Mouse (Mus musculus) left cerebral cortex, adult 2 months (tissue): ENCODE data around the gene Arhgef18. TPM values are rescaled to one million over a fixed set of nuclear protein-coding genes. Genes with fewer than 3 reads are reported as not detected.

Experiments
- DNase-seq, 2 experiments: peaks; one replicate each; pipeline ENCODE4 v3.0.0; 2021 to 2022; ENCODE audit warnings: low spot score in 2 of 2, mixed read lengths in 1 of 2; ENCODE audit errors: extremely low spot score in 1 of 2
- H3K27ac ChIP-seq: fragments of 200-600 bp; 2 replicates; pipeline ENCODE4 v1.8.1; 2022
- H3K4me3 ChIP-seq: fragments of 200-600 bp; 2 replicates; pipeline ENCODE4 v1.8.1; 2022
- CTCF ChIP-seq: fragments of 200-600 bp; IDR thresholded peaks from 2 replicates; pipeline ENCODE4 v1.8.1; 2022; ENCODE audit warnings: antibody characterized with exemption, mild to moderate bottlenecking, moderate library complexity
- intact Hi-C: fragments of 180-260 bp; cut with DNase I; formaldehyde crosslinking; loops from one replicate; pipeline ENCODE4 v1.15.1; 2025
- total RNA-seq, 2 experiments: library from RNA; stranded (reverse); gene quantifications; 2 replicates each; pipeline ENCODE4 v1.2.3; 2021

Arhgef18 gene
- total RNA-seq, 2 experiments from 2014 or later = 47.8 to 49.3 TPM

DNA sequence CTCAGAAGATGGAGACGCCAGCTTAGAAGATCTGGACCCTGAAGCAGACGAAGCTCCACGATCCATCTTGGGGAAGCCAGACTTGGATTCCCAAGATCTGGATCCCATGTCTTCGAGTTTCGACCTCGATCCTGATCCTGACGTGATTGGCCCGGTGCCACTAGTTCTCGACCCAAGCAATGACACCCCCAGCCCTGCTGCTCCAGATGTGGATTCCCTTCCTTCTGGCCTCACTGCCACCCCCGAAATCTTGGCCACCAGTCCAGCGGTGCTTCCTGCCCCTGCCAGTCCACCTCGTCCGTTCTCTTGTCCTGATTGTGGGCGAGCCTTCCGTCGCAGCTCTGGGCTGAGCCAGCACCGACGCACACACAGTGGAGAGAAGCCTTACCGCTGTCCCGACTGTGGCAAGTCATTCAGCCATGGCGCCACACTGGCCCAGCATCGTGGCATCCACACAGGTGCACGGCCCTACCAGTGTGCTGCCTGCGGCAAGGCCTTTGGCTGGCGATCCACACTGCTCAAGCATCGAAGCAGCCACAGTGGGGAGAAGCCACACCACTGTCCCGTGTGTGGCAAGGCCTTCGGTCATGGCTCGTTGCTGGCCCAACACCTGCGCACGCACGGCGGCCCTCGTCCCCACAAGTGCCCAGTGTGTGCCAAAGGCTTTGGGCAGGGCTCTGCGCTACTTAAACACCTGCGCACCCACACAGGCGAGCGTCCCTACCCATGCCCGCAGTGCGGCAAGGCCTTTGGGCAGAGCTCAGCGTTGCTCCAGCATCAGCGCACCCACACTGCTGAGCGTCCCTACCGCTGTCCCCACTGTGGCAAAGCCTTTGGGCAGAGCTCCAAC lies 103.0 kb downstream of the Arhgef18 start:
- no peak for DNase-seq
- intact Hi-C loops = no loop called here
- no peak for TF ChIP-seq CTCF
- H3K27ac ChIP-seq = no peak overlapping the region
- no peak overlapping the region for H3K4me3 ChIP-seq

DNA sequence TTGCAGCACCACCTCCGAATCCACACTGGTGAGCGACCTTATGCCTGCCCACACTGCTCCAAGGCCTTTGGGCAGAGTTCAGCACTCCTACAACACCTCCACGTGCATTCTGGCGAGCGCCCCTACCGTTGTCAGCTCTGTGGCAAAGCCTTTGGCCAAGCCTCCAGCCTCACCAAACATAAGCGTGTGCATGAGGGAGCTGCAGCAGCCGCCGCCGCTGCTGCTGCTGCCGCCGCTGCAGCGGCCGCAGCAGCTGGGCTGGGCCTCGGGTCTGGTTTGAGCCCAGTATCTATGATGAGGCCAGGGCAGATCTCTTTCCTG lies 103.6 kb downstream of the Arhgef18 start:
- no peak for TF ChIP-seq CTCF
- no peak for DNase-seq
- Histone ChIP-seq H3K4me3 (no peak overlapping the region), H3K27ac (no peak overlapping the region)
- intact Hi-C loops = no loop called here

DNA sequence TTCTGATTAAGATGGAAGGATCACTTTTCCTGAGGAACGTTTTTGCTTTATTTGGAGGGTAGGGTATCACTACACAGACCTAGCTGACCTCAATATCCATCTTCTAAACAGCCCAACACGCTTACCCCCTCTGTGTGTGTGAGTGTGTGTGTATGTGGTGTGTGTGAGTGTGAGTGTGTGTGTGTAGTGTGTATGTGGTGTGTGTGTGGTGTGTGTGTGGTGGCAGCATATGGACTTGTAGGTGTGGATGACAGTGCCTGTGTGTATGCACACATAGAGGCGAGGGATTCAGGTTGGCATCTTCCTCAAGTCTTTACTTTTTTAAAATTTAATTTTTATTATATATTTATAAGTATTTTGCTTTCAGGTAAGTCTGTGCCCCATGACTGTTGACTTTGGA lies 105.8 kb downstream of the Arhgef18 start:
- no peak overlapping the region for H3K27ac ChIP-seq
- DNase-seq = no peak
- intact Hi-C loops = no loop called here
- H3K4me3 ChIP-seq = no peak overlapping the region
- TF ChIP-seq CTCF = no peak

- intact Hi-C loops = loop anchor here (1.0 kb wide), 1 partner anchor 16 kb away; the partner anchor contains the start of gene Pnpla6
- Histone ChIP-seq H3K27ac (peak overlapping the region; percentile 96), H3K4me3 (peak overlapping the region; percentile 69)
- DNase-seq = no peak
- no peak for TF ChIP-seq CTCF
These were observed 106.9 kb downstream of the Arhgef18 start for GRCm38 (mm10) chr8:3499751-3500150.

GRCm38 (mm10) chr8:3500235-3501090 lies 107.7 kb downstream of the Arhgef18 start, which contains the start of gene Mcoln1:
Gene Mcoln1 (plus strand): TSS chr8:3500457.
- H3K4me3 ChIP-seq = peak within 1 kb of the TSS; percentile 69
- peak within 1 kb of the TSS; percentile 96 for H3K27ac ChIP-seq
- intact Hi-C loops = loop anchor here (1.0 kb wide), 1 partner anchor 15 kb away; the partner anchor contains the start of gene Pnpla6
- peak; percentile 98 to 99 for DNase-seq
- TF ChIP-seq CTCF = no peak; the same call in 1 of the 2 replicates

DNA sequence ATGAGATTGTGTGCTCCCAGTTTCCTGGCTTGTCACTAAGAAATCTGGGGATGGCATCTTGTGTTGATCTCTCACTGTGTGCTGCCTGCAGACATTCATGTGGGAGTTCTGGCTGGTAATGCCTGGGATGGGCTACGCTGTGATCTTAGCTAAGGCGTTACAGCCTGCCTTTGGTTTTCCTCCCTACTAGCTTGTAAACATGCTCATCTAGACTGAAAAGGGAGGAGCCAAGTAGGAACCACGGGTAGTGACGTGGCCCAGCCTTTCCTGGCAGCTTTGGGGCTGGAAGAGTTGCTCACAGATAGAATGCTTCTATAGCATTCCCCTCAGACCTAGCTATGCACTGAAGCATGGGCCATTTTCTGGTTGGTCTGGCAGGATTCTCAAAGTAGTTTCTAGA lies 109.4 kb downstream of the Arhgef18 start:
- TF ChIP-seq CTCF = no peak
- H3K27ac ChIP-seq = peak overlapping the region; percentile 38; the same call in 1 of the 2 replicates
- H3K4me3 ChIP-seq = no peak overlapping the region
- intact Hi-C loops = no loop called here
- DNase-seq = no peak

Other genes starting within 250 kb of the Arhgef18 start
- 10 to 100 TPM; 50.8 to 52.0 TPM for gene Insr, start 113.4 kb upstream of the Arhgef18 start, total RNA-seq
- gene A430078G23Rik, start 39.6 kb upstream of the Arhgef18 start, total RNA-seq = under 1 TPM in 1 of 2 experiments, not detected in 1; 0.23 TPM
- under 1 TPM; 0.84 to 0.88 TPM for gene Pex11g, start 74.7 kb downstream of the Arhgef18 start, total RNA-seq
- gene Tex45, start 77.9 kb downstream of the Arhgef18 start, total RNA-seq = under 1 TPM in 1 of 2 experiments, not detected in 1; 0.23 TPM
- 10 to 100 TPM; 32.4 to 34.8 TPM for gene Zfp358, start 100.1 kb downstream of the Arhgef18 start, total RNA-seq
- 10 to 100 TPM; 90.6 to 96.1 TPM for gene Mcoln1, start 107.5 kb downstream of the Arhgef18 start, total RNA-seq
- 10 to 100 TPM; 76.5 to 86.0 TPM for gene Pnpla6, start 122.4 kb downstream of the Arhgef18 start, total RNA-seq
- gene C330021F23Rik, start 175.0 kb downstream of the Arhgef18 start, total RNA-seq = not detected
- gene Camsap3, start 194.3 kb downstream of the Arhgef18 start, total RNA-seq = 10 to 100 TPM; 33.6 to 35.4 TPM
- gene Xab2, start 228.3 kb downstream of the Arhgef18 start, total RNA-seq = 10 to 100 TPM; 37.3 to 38.4 TPM
- gene Pet100, start 228.5 kb downstream of the Arhgef18 start, total RNA-seq = 10 to 100 TPM; 72.8 to 84.1 TPM
- gene Pcp2, start 232.5 kb downstream of the Arhgef18 start, total RNA-seq = not detected
- gene Stxbp2, start 237.9 kb downstream of the Arhgef18 start, total RNA-seq = 10 to 100 TPM; 50.7 to 65.6 TPM